Mouse (Mus musculus): Measurements from ENCODE around the gene Ada.

DNA sequence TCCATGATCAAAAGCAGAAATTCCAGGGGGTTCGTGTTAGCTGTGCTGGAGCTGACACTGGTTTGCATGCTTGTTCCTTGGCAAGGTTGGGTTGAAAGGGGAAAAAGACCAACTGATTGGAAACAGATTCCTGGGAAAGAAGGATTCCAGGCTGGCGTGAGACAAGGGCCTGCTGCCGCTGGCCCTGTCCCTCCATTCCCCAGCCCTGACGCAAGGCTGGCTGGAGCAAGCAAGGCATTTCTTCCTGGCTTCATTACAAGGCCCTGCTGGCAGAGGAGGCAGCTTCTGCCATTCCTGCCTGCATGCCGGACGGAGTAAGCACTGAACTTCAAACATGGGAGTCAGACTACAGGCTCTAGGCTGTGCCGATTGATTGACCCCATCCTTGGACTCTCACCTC is 48.4 kb upstream of the Ada start:
- TF ChIP-seq GATA1 (IDR thresholded peaks at IDR 0.05; ENCODE audit: low read length) (no peak), TAL1 (IDR thresholded peaks at IDR 0.05; ENCODE audit: low read length) (no peak)
